Mouse (Mus musculus): ENCODE data around the gene Spaca6. TPM values are rescaled to one million over a fixed set of nuclear protein-coding genes. Genes with fewer than 3 reads are reported as not detected.

The Spaca6 gene
- total RNA-seq, 2 experiments from 2014 or later: 2.9 TPM; not detected in 1

- no peak for ATAC-seq (replicated peaks; ENCODE audit: low FRiP score, low TSS enrichment, poor library complexity, severe bottlenecking)
These were observed 60.9 kb downstream of the Spaca6 start, which contains the start of the genes Fpr2 and Fpr3 for GRCm38 (mm10) chr17:17887774-17888248. Gene Fpr2 (plus strand): TSS chr17:17887824. Gene Fpr3 (plus strand): TSS chr17:17887852.

GRCm38 (mm10) chr17:17889732-17890425 lies 62.9 kb downstream of the Spaca6 start:
- ATAC-seq (replicated peaks; ENCODE audit: low FRiP score, low TSS enrichment, poor library complexity, severe bottlenecking): no peak

Other genes starting within 250 kb of the Spaca6 start
- 34.2 and 39.9 TPM in 2 replicates for gene Lnpep, start 202.1 kb upstream of the Spaca6 start, total RNA-seq (2014; fragmentation: Nextera tagmentation)
- 40.1 and 53.3 TPM in 2 replicates for gene Lnpep, start 202.1 kb upstream of the Spaca6 start, total RNA-seq (2017)
- gene Vmn2r90, start 123.4 kb upstream of the Spaca6 start, total RNA-seq (2014; fragmentation: Nextera tagmentation): not detected in 2 replicates
- gene Vmn2r90, start 123.4 kb upstream of the Spaca6 start, total RNA-seq (2017): not detected in 2 replicates
- gene Has1, start 28.0 kb downstream of the Spaca6 start, total RNA-seq (2014; fragmentation: Nextera tagmentation): not detected in 2 replicates
- gene Has1, start 28.0 kb downstream of the Spaca6 start, total RNA-seq (2017): not detected in 2 replicates
- gene Fpr1, start 56.8 kb downstream of the Spaca6 start, total RNA-seq (2014; fragmentation: Nextera tagmentation): not detected in 2 replicates
- not detected in 2 replicates for gene Fpr1, start 56.8 kb downstream of the Spaca6 start, total RNA-seq (2017)
- not detected in 2 replicates for gene Fpr2, start 60.7 kb downstream of the Spaca6 start, total RNA-seq (2014; fragmentation: Nextera tagmentation)
- 0.56 and 1.4 TPM in 2 replicates for gene Fpr2, start 60.7 kb downstream of the Spaca6 start, total RNA-seq (2017)
- not detected in 2 replicates for gene Fpr3, start 60.7 kb downstream of the Spaca6 start, total RNA-seq (2014; fragmentation: Nextera tagmentation)
- not detected in 2 replicates for gene Fpr3, start 60.7 kb downstream of the Spaca6 start, total RNA-seq (2017)
- gene Fpr-rs4, start 194.6 kb downstream of the Spaca6 start, total RNA-seq (2014; fragmentation: Nextera tagmentation): not detected in 2 replicates
- not detected in 2 replicates for gene Fpr-rs4, start 194.6 kb downstream of the Spaca6 start, total RNA-seq (2017)
- not detected in 2 replicates for gene Vmn2r124, start 222.3 kb downstream of the Spaca6 start, total RNA-seq (2014; fragmentation: Nextera tagmentation)
- gene Vmn2r124, start 222.3 kb downstream of the Spaca6 start, total RNA-seq (2017): not detected in 2 replicates